Mouse (Mus musculus) layer of hippocampus, adult 2 months (tissue): ENCODE data around the gene Wdr24. TPM values are rescaled to one million over a fixed set of nuclear protein-coding genes. Genes with fewer than 3 reads are reported as not detected.
A peak's percentile ranks its signal among the peaks of the same experiment; 100 is the strongest.
"Not testable (repeated sequence)": the region's sequence is repeated elsewhere in the genome, so short reads cannot be mapped to it uniquely, and the experiment has no call there.

Source experiments
- DNase-seq, 2 experiments: peaks; one replicate each; pipeline ENCODE4 v3.0.0; 2022; ENCODE audit warnings: low spot score in 2 of 2
- H3K27ac ChIP-seq: fragments of 200-600 bp; 2 replicates; pipeline ENCODE4 v1.8.1; 2022
- H3K4me3 ChIP-seq: fragments of 200-600 bp; 2 replicates; pipeline ENCODE4 v1.8.1; 2022; ENCODE audit warnings: mild to moderate bottlenecking
- CTCF ChIP-seq: fragments of 200-600 bp; conservative IDR thresholded peaks from 2 replicates; pipeline ENCODE4 v1.8.1; 2022; ENCODE audit warnings: antibody characterized with exemption, mild to moderate bottlenecking, moderate library complexity
- total RNA-seq, 2 experiments: library from RNA; stranded (reverse); gene quantifications; 2 replicates each; pipeline ENCODE4 v1.2.3; 2021

The Wdr24 gene
- total RNA-seq, 2 experiments from 2014 or later: 27.9 to 28.9 TPM

- TF ChIP-seq CTCF: no peak
- H3K27ac ChIP-seq: peak overlapping the region; percentile 95
- DNase-seq: no peak
- H3K4me3 ChIP-seq: no peak overlapping the region; the same call in 1 of the 2 replicates
These were observed 29.2 kb upstream of the Wdr24 start for GRCm38 (mm10) chr17:25794197-25794596.

DNA sequence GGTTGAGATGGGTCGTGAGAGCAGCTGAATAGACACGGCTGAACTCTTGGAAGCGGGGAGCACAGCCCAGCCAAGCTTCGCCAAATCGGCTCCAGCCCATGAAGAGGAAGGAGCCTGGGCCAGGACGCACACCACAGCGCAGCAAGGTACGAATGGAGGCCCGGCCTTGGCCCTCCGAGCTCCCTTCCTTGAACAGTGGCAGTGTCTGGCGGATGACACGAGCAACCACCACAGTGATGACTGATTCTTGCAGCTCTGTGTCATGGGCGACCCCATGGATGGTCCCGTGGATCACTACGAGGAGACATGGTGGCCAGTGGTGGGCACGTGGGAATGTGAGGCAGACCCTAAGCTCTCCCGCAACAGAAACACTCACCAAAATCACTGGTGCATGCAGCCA is 28.4 kb upstream of the Wdr24 start:
- DNase-seq: no peak
- Histone ChIP-seq H3K27ac (peak overlapping the region; percentile 95), H3K4me3 (peak overlapping the region; percentile 41)
- no peak for TF ChIP-seq CTCF

DNA sequence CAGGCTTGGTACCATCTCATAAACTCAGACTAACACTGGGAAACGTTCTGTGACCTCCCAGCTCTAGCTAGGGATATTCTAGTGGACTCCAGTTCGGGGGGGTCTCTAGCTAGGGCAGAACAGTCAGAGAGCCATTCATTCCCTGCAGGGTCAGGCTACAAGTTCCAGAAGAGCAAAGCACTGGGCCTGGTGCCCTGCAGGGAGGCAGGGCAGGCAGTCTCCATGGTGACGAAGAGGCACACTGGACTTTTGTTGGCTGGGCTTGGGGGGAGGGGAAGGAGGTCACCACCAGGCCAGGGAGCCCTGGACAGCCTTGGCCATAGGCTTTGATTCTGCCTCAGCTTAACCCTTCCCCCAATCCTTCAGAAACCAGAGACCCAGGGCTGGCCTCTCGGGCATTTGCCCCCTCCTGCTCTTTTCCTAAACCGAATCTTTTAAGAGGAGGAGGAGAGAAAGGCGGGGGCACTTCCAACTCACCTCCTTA is 27.8 kb upstream of the Wdr24 start, which contains the start of gene AC134908.4:
TSS of gene AC134908.4 (minus strand) at position 51 of the 484 bp plus-strand sequence.
- Histone ChIP-seq H3K4me3 (peak within 1 kb of the TSS; percentile 64), H3K27ac (peak within 1 kb of the TSS; percentile 95)
- DNase-seq: peak; percentile 62 to 82
- TF ChIP-seq CTCF: no peak

GRCm38 (mm10) chr17:25796211-25796771 is 27.1 kb upstream of the Wdr24 start:
- DNase-seq: no peak
- Histone ChIP-seq H3K4me3 (peak overlapping the region; percentile 64), H3K27ac (peak overlapping the region; percentile 95)
- no peak for TF ChIP-seq CTCF

GRCm38 (mm10) chr17:25796951-25797369 is 26.5 kb upstream of the Wdr24 start, which contains the start of gene Metrn:
Gene Metrn, minus strand, starts transcription at chr17:25797136.
- DNase-seq: peak; percentile 73 to 74
- no peak for TF ChIP-seq CTCF
- Histone ChIP-seq H3K27ac (peak within 1 kb of the TSS; percentile 95), H3K4me3 (peak within 1 kb of the TSS; percentile 64)

DNA sequence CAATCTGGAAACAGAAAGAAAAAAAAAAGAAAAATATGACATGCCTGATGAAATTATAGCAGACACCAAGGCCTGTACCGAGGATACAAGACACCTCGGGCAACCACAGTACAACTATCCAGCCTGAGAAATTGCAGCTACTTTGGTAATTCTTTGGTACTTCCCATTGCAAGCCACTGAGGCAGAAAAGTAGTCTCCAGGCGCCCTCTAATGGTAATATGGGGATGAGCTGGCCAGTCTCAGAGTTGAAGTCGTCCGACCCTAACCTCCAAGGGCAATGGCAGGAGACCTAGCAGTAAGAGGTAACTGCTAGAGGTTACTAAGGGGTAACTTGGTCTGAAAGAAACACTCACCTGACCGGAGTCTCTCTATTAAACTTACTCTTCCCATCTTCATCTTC is 22.4 kb upstream of the Wdr24 start:
- peak overlapping the region; percentile 99 for H3K27ac ChIP-seq
- peak; percentile 75 to 77 for DNase-seq
- H3K4me3 ChIP-seq: no peak overlapping the region
- peak; percentile 95 for TF ChIP-seq CTCF

GRCm38 (mm10) chr17:25802825-25803517 is 20.5 kb upstream of the Wdr24 start:
- peak; percentile 86 to 94 for DNase-seq
- H3K27ac ChIP-seq: peak overlapping the region; percentile 99
- no peak for TF ChIP-seq CTCF
- peak overlapping the region; percentile 50 for H3K4me3 ChIP-seq

DNA sequence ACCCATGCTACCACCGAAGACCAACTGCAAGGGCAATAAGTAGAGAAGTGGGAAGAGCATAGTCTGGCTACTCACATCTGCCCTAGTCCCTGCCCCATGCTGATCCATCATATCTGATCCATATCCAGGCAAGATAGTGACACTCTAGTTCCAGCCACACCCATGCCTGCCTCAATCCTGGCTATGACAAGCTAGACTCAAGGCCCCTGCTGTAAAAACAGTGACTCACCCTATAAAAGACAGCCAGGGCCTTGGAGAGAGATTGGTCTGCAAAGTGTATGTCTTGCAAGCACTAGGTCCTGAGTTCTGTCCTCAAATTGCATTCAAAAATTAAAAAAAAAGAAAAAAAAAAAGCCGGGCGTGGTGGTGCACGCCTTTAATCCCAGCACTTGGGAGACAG is 16.9 kb upstream of the Wdr24 start:
- no peak for DNase-seq
- no peak for TF ChIP-seq CTCF
- no peak overlapping the region for H3K4me3 ChIP-seq
- no peak overlapping the region for H3K27ac ChIP-seq

- peak; percentile 61 for TF ChIP-seq CTCF
- not testable (repeated sequence) for H3K27ac ChIP-seq, DNase-seq, H3K4me3 ChIP-seq
These were observed 16.0 kb upstream of the Wdr24 start for GRCm38 (mm10) chr17:25807452-25807851.

GRCm38 (mm10) chr17:25808028-25808427 is 15.4 kb upstream of the Wdr24 start:
- no peak for DNase-seq
- Histone ChIP-seq H3K4me3 (peak overlapping the region; percentile 89; the same call in 1 of the 2 replicates), H3K27ac (peak overlapping the region; percentile 93; the same call in 1 of the 2 replicates)
- TF ChIP-seq CTCF: no peak

GRCm38 (mm10) chr17:25808789-25809605 is 14.4 kb upstream of the Wdr24 start, which contains the start of gene Fbxl16:
Gene Fbxl16, plus strand, starts transcription at chr17:25809085.
- H3K27ac ChIP-seq: peak within 1 kb of the TSS; percentile 93
- peak; percentile 91 to 92 for DNase-seq
- TF ChIP-seq CTCF: peak; percentile 73
- H3K4me3 ChIP-seq: peak within 1 kb of the TSS; percentile 89

DNA sequence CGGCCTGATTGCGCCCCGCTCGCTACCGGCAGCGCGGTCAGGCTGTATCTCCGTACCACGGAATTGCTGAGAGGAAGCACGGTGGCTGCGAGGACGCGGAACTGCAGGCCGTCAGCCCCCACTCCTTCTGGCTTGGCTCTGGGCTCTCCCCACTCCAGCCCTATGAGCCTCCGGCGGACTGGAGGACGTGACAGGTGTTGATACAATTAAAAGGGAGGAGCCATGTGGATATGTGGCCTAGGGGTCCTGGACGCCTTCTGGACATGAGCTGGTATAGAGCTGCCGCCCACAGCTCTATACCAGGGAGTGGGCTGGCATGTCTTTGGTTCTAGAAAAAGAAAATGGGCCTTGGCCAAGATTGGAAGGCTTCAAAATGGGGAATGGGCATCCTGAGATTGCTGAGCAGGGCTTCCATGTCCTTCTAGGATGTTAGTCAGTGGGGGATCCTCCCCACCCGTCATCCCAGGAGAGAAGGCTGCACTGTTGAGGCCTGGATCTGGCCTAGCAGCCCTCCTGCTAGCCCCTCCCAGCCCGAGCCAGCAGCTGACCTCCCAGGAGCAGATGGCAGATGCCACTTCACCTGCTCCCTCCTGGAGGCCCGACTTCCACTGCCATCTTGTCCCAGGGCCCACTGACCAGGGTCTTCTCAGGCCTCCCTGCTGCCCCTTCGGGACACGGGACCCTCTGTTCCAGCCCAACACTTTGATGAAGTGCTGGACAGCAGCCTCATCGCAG is 13.7 kb upstream of the Wdr24 start:
- no peak for DNase-seq
- Histone ChIP-seq H3K27ac (peak overlapping the region; percentile 93), H3K4me3 (peak overlapping the region; percentile 89)
- no peak for TF ChIP-seq CTCF
